Mouse (Mus musculus) hindlimb bud, embryonic 11.5 days (tissue): ENCODE results near the gene Ppcs.

Experiments
- DNase-seq: peaks from one replicate; pipeline ENCODE4 v3.0.0-alpha.2; 2012; ENCODE audit warnings: low read depth, low spot score; ENCODE audit errors: extremely low spot score

Gene Ppcs

GRCm38 (mm10) chr4:119421191-119421590 lies 1.0 kb downstream of the Ppcs start:
- no peak for DNase-seq

GRCm38 (mm10) chr4:119417894-119418293 lies 4.3 kb downstream of the Ppcs start:
- no peak for DNase-seq

DNA sequence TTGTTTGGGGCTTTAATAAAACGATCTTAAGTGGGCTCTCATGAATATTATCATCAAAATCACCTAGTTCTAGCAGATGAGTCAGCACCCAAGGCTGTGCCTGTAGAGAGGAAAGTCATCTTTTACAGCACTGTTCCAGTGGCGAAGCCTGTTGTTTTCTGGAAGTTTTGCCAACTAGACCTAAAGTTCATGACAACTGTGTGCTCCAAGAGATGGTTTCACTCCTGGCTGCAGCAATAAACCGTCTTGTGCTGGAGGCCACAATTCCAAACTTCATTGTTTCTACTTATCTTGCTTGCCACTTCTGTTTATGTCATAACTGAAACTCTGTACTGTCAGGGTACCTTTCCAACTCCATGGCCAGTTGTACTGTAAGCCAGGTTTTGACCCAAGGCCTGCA lies 5.0 kb downstream of the Ppcs start:
- DNase-seq, result no peak

- DNase-seq, result peak; percentile 79
Measured at GRCm38 (mm10) chr4:119415072-119415753, 7.0 kb downstream of the Ppcs start, which contains the start of gene Ccdc30. TSS of gene Ccdc30 (minus strand) at chr4:119415521.

- no peak for DNase-seq
Measured at GRCm38 (mm10) chr4:119412791-119413190, 9.4 kb downstream of the Ppcs start.

DNA sequence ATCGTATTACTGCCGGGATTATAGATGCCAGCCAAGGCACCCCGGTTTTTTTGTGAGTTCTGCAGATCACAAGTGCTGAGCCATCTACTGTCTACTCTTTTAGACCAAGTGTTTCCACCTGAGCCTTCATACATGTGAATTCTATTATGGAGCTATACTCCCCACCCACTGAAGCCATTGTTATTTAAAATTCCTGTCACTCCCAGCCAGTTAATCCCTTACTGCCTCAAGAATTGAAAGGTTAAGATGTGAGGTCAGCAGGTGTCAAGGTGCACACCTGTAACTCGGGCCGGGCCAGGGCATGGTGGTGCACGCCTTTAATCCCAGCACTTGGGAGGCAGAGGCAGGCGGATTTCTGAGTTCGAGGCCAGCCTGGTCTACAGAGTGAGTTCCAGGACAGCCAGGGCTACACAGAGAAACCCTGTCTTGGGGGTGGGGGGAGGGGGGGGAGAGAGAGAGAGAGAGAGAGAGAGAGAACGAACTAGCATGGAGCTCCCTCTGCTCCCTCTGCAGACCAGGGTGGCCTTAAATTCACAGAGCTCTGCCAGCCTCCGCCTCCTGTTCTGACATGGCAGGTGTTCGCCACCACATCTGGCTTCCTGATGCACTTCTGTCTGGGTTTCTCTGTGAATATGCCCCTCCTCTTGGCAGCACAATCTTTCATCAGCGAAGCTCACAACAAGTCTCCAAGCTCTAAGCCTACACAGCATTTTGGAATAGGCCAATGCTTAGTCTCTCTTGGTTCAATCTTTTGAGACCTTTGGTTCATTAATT lies 10.2 kb downstream of the Ppcs start:
- no peak for DNase-seq

GRCm38 (mm10) chr4:119403431-119403830 lies 18.8 kb downstream of the Ppcs start:
- no peak for DNase-seq

DNA sequence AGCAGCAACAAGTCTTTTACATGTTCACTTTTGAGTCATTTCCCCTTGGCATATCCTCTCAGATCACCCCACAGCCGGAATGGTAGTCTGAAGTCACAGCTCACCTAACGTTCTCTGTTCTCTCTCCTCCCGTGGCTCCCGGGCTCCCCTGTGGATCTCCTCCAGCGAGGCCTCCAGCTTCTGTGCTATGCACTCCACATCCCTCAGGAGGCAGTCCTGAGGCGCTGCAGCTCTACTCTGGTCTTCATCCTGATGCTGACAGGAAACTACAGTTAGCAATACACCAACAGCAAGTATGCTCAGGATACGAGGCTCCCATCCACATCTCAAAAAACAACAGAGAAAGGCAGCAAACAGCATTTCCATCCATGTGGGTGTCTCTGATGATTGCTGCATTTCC lies 21.3 kb downstream of the Ppcs start:
- no peak for DNase-seq

DNA sequence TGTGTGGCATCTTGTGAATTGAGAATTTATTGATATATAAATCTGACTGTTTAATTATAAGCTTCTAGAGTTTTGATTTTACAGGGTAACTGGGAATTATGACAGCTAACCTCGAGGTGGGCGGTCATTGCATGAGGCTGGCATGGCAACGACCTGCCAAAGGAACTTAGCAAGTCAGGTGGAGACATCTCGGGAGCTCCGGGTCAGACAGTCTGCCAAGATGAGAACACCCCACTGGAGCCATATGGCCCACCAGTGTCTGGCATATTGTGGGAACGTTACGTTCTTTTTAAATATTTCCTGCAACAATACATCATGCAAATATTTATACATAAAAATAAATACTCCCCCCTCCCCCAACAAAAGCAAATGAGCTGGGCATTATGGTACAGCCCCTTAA lies 23.5 kb downstream of the Ppcs start:
- DNase-seq, result no peak

DNA sequence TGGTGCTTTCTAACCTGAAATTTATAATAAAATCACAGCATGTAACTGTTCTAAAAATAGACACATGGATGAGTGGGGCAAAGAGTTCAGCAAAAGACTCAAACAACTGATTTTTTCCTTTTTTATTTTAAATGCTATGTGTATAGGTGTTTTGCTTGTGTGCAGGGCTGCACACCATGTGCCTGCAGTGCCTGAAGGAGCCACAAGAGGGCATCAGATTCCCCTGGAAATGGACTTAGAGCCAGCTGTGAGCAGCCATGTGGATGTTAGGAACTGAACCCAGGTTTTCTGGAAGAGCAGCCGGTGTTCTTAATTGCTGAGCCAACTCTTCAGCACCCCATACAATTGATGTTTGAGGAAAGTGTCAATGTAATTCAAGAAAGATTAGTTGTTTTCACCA lies 31.9 kb downstream of the Ppcs start:
- no peak for DNase-seq

- DNase-seq, result no peak
Measured at GRCm38 (mm10) chr4:119389184-119389583, 33.0 kb downstream of the Ppcs start.

GRCm38 (mm10) chr4:119381471-119382190 lies 40.6 kb downstream of the Ppcs start:
- no peak for DNase-seq

DNA sequence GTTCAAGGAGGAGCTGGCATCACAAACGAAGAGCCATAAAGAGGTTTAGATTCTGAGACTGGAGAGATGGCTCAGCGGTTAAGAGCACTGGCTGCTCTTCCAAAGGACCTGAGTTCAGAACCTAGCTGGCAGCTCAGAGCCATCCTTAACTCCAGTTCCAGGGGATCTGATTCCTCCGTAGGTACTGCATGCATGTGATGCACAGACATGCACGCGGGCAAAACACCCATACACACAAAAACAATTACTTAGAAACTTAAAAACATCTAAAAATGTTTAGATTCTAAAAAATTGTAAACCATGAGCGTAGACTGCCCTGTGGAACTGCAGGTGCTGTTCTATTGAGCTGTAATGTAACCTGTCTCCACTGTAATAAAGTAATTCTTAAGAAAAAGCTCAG lies 52.8 kb downstream of the Ppcs start:
- DNase-seq, result no peak
